Mouse (Mus musculus): ENCODE results near the gene Aplp1. TPM values are rescaled to one million over a fixed set of nuclear protein-coding genes. Genes with fewer than 3 reads are reported as not detected.

The Aplp1 gene
- polyA plus RNA-seq, 1 experiment: 9.5 TPM

DNA sequence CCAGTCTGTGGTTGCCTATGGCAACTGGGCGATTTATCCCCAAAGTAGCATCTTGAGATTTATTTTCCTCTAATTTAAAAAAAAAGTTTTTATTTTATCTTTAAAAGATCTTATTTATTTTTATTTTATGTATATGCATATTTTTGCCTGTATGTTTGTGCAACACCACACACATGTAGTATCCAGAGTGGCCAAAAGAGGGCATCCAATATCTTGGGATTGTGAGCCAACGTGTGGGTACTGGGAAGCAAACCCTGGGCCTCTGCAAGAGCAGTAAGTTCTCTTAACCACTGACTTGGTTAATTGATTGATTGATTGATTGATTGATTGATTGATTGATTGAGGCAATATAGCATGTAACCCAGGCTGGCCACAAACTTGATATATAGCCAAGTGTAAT lies 50.5 kb downstream of the Aplp1 start:
- no peak for DNase-seq
- WGBS: 49% methylated on average over 2 of the region's 2 CpGs
- no peak overlapping the region for H3K4me3 ChIP-seq (replicated peaks; ENCODE audit: extremely low read depth, low read depth, low read length)
- TF ChIP-seq POLR2A (IDR thresholded peaks at IDR 0.05; ENCODE audit: borderline replicate concordance, extremely low read depth, low read depth, low read length): no peak
- TF ChIP-seq CTCF (IDR thresholded peaks at IDR 0.05; ENCODE audit: insufficient read depth, low read length): peak; percentile 30; the same call in 1 of the 2 replicates
- H3K4me1 ChIP-seq (ENCODE audit: control insufficient read depth, insufficient read depth, low read length): peaks cover 4% of the 10 kb centered on the region; the same call in 1 of the 2 replicates

DNA sequence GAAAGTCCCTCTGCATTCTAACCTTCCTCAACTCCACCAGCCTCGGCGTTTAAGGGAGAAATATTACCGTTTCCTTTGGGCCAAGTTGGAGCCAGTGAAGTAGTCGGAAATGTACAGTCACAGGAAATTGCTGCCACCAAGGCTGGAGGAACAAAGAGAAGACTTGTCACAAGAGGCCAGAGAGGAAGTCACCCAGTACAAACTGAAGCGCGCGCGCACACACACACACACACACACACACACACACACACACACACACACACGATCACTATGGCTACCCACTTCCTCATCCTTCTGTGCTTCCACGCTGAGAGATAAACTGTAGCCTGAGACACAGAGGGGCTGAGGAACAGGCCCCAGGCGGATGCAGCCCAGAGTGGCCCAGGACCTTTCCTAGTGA lies 51.0 kb downstream of the Aplp1 start:
- Histone ChIP-seq H3K4me3 (replicated peaks; ENCODE audit: extremely low read depth, low read depth, low read length) (peak overlapping the region; percentile 21), H3K4me1 (ENCODE audit: control insufficient read depth, insufficient read depth, low read length) (peaks cover 4% of the 10 kb centered on the region; the same call in 1 of the 2 replicates)
- 17% methylated on average over 11 of the region's 11 CpGs for WGBS
- no peak for DNase-seq
- TF ChIP-seq CTCF (IDR thresholded peaks at IDR 0.05; ENCODE audit: insufficient read depth, low read length) (no peak), POLR2A (IDR thresholded peaks at IDR 0.05; ENCODE audit: borderline replicate concordance, extremely low read depth, low read depth, low read length) (0 out of 2 replicates have a peak, but pooled peaks have one; percentile 37)

DNA sequence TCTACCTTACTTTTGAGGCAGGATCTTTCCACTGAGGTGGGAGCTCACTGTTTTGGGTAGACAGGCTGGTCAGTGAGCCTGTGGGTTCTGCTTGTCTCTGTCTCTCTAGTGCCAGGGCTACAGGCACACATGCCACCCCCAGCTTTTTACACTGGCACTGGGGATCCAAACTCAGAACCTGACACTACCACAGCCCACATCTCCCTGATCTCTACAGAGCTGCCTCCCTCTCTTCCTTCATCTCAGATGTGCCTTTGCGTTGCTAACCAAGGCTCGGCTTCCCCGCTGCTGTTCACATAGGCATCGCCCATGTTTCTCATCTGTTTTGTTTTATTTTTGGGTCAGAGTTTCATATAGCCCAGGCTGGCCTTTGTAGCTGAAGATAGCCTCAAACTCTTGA lies 51.7 kb downstream of the Aplp1 start:
- TF ChIP-seq POLR2A (IDR thresholded peaks at IDR 0.05; ENCODE audit: borderline replicate concordance, extremely low read depth, low read depth, low read length) (no peak), CTCF (IDR thresholded peaks at IDR 0.05; ENCODE audit: insufficient read depth, low read length) (no peak)

DNA sequence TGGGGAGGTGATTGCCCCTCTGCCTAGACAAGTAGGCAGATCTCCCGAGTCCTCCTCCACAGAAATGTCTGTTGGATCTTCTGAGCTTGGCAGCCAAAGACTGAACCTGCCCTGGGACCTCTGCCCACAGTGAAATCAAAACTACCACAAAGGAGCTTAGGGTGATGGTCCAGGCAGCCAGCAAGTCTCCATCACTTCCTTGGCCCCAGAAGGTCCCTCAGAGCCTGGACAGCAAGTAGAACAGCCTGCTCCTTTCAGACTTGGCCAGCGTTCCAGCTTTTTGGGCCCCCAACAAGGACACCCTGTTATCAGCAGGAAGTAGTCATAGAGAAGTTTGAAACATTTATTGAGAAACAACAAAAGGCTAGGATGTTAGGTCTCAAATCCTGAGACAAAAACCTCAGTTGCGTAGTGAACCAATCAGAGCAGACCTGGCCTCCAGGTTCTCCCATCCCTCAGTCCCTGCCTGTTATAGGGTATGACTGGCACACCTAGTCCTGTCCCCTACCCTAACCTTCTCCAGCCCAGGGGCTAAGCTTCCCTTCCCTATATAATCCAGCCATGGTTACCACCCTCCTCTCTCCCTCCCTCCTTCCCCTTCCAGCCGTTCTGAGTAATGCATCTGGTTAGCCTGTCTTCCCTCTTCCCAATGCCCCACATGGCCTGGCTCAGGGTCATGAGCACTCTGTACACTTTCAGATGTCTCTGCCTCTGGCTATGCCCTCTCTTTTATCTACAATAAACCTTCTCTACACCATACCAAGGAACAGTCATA lies 52.4 kb downstream of the Aplp1 start:
- no peak overlapping the region for H3K4me3 ChIP-seq (replicated peaks; ENCODE audit: extremely low read depth, low read depth, low read length)
- peaks cover 4% of the 10 kb centered on the region; the same call in 1 of the 2 replicates for H3K4me1 ChIP-seq (ENCODE audit: control insufficient read depth, insufficient read depth, low read length)
- 47% methylated on average over 4 of the region's 4 CpGs for WGBS
- DNase-seq: no peak
- TF ChIP-seq POLR2A (IDR thresholded peaks at IDR 0.05; ENCODE audit: borderline replicate concordance, extremely low read depth, low read depth, low read length) (no peak), CTCF (IDR thresholded peaks at IDR 0.05; ENCODE audit: insufficient read depth, low read length) (no peak)

More for the DNA sequence above, 51.7 kb downstream of the Aplp1 start:
- no peak overlapping the region for H3K4me3 ChIP-seq (replicated peaks; ENCODE audit: extremely low read depth, low read depth, low read length)
- 84% methylated on average over 4 of the region's 4 CpGs for WGBS
- peaks cover 4% of the 10 kb centered on the region; the same call in 1 of the 2 replicates for H3K4me1 ChIP-seq (ENCODE audit: control insufficient read depth, insufficient read depth, low read length)
- DNase-seq: no peak

Other genes with a start within 250 kb of the Aplp1 start
- gene Capns1, start 246.7 kb downstream of the Aplp1 start, polyA plus RNA-seq (2012; rRNA removed): 784 and 1,083 TPM in 2 replicates
- gene Polr2i, start 213.6 kb downstream of the Aplp1 start, polyA plus RNA-seq (2012; rRNA removed): 95.6 and 110 TPM in 2 replicates
- 38.4 and 41.6 TPM in 2 replicates for gene Tbcb, start 213.3 kb downstream of the Aplp1 start, polyA plus RNA-seq (2012; rRNA removed)
- not detected in 2 replicates for gene Ovol3, start 209.8 kb downstream of the Aplp1 start, polyA plus RNA-seq (2012; rRNA removed)
- 0.21 and 0.55 TPM in 2 replicates for gene Thap8, start 165.4 kb downstream of the Aplp1 start, polyA plus RNA-seq (2012; rRNA removed)
- 15.9 and 24.9 TPM in 2 replicates for gene Wdr62, start 165.1 kb downstream of the Aplp1 start, polyA plus RNA-seq (2012; rRNA removed)
- gene Clip3, start 153.8 kb downstream of the Aplp1 start, polyA plus RNA-seq (2012; rRNA removed): 7.7 and 7.9 TPM in 2 replicates
- gene Alkbh6, start 136.8 kb downstream of the Aplp1 start, polyA plus RNA-seq (2012; rRNA removed): 141 and 163 TPM in 2 replicates
- gene Syne4, start 130.7 kb downstream of the Aplp1 start, polyA plus RNA-seq (2012; rRNA removed): 14.5 and 21.5 TPM in 2 replicates
- 0.50 and 0.55 TPM in 2 replicates for gene E130208F15Rik, start 123.8 kb downstream of the Aplp1 start, polyA plus RNA-seq (2012; rRNA removed)
- gene Sdhaf1, start 121.6 kb downstream of the Aplp1 start, polyA plus RNA-seq (2012; rRNA removed): 14.2 and 21.4 TPM in 2 replicates
- gene Lrfn3, start 82.8 kb downstream of the Aplp1 start, polyA plus RNA-seq (2012; rRNA removed): 8.7 and 10.9 TPM in 2 replicates
- 328 and 425 TPM in 2 replicates for gene Tyrobp, start 31.8 kb downstream of the Aplp1 start, polyA plus RNA-seq (2012; rRNA removed)
- gene Hcst, start 25.7 kb downstream of the Aplp1 start, polyA plus RNA-seq (2012; rRNA removed): 33.9 and 37.1 TPM in 2 replicates
- gene Nfkbid, start 23.8 kb downstream of the Aplp1 start, polyA plus RNA-seq (2012; rRNA removed): 7.2 and 8.6 TPM in 2 replicates
- gene Kirrel2, start 12.2 kb upstream of the Aplp1 start, polyA plus RNA-seq (2012; rRNA removed): not detected in 2 replicates
- not detected in 2 replicates for gene Nphs1, start 12.8 kb upstream of the Aplp1 start, polyA plus RNA-seq (2012; rRNA removed)
- 0.12 TPM in 1 of 2 replicates, not detected in the other for gene Prodh2, start 48.1 kb upstream of the Aplp1 start, polyA plus RNA-seq (2012; rRNA removed)
- 21.4 and 24.0 TPM in 2 replicates for gene Arhgap33, start 89.5 kb upstream of the Aplp1 start, polyA plus RNA-seq (2012; rRNA removed)
- gene Hspb6, start 106.6 kb upstream of the Aplp1 start, polyA plus RNA-seq (2012; rRNA removed): 50.5 and 129 TPM in 2 replicates
- gene Proser3, start 106.8 kb upstream of the Aplp1 start, polyA plus RNA-seq (2012; rRNA removed): 10.2 and 12.4 TPM in 2 replicates
- gene Lin37, start 114.3 kb upstream of the Aplp1 start, polyA plus RNA-seq (2012; rRNA removed): 27.1 and 29.4 TPM in 2 replicates
- 47.6 and 50.1 TPM in 2 replicates for gene U2af1l4, start 117.8 kb upstream of the Aplp1 start, polyA plus RNA-seq (2012; rRNA removed)
- 2.2 and 3.9 TPM in 2 replicates for gene Gm49396, start 117.8 kb upstream of the Aplp1 start, polyA plus RNA-seq (2012; rRNA removed)
- 92.5 and 133 TPM in 2 replicates for gene Psenen, start 118.1 kb upstream of the Aplp1 start, polyA plus RNA-seq (2012; rRNA removed)
- gene Igflr1, start 119.9 kb upstream of the Aplp1 start, polyA plus RNA-seq (2012; rRNA removed): 9.6 and 12.0 TPM in 2 replicates
- 49.9 and 58.6 TPM in 2 replicates for gene Kmt2b, start 143.2 kb upstream of the Aplp1 start, polyA plus RNA-seq (2012; rRNA removed)
- 5.1 and 5.7 TPM in 2 replicates for gene Zbtb32, start 153.4 kb upstream of the Aplp1 start, polyA plus RNA-seq (2012; rRNA removed)
- 8.5 and 8.6 TPM in 2 replicates for gene Upk1a, start 167.3 kb upstream of the Aplp1 start, polyA plus RNA-seq (2012; rRNA removed)
- 183 and 273 TPM in 2 replicates for gene Cox6b1, start 180.6 kb upstream of the Aplp1 start, polyA plus RNA-seq (2012; rRNA removed)
- not detected in 2 replicates for gene Etv2, start 190.3 kb upstream of the Aplp1 start, polyA plus RNA-seq (2012; rRNA removed)
- 78.0 and 79.7 TPM in 2 replicates for gene Rbm42, start 204.8 kb upstream of the Aplp1 start, polyA plus RNA-seq (2012; rRNA removed)
- gene Haus5, start 219.5 kb upstream of the Aplp1 start, polyA plus RNA-seq (2012; rRNA removed): 9.9 and 13.0 TPM in 2 replicates
- gene Pmis2, start 226.1 kb upstream of the Aplp1 start, polyA plus RNA-seq (2012; rRNA removed): not detected in 2 replicates

Data from lung, adult 2 months (tissue).